Comparison of ENCODE assay signal across 17 mouse cellular contexts in genomic region chr12:80209914-80210313, GRCm38 (mm10). TPM values are rescaled to one million over a fixed set of nuclear protein-coding genes. Genes with fewer than 3 reads are reported as not detected.
DNase-seq lines count a peak whose midpoint lies in the region; ATAC-seq and TF ChIP-seq lines count a peak whose summit lies in the region.
"Had no signal": no experiment of that assay in that cellular context is flagged by ENCODE, and none has a peak within 500 bp of the region (broad histone marks: within the 10 kb centered on the region; RNA-seq: fewer than 3 reads in every experiment).

No protein-coding gene starts in this region.

- no peak for DNase-seq in kidney, postnatal 0 days (ENCODE audit: low spot score)
- no peak for DNase-seq in kidney, postnatal 14 days
- DNase-seq in ES-CJ7 (ENCODE audit: low read depth, low spot score) = peak; percentile 64
- DNase-seq in R1 (ENCODE audit: low read depth, low spot score) = peak; percentile 77
- no peak for DNase-seq in right cerebral cortex, postnatal 14 days
- no peak for DNase-seq in layer of hippocampus, adult 2 months (ENCODE audit: low spot score in 2 of 2)
- DNase-seq: cerebellum, adult 8-10 months; left cerebral cortex, postnatal 4 days; retina, postnatal 1 day had no signal

- no peaks in the 10 kb centered on the region for H3K27me3 ChIP-seq in kidney, postnatal 0 days (ENCODE audit: insufficient read depth, low read length)
- H3K27me3 ChIP-seq in stomach, embryonic 15.5 days (replicated peaks) = no peaks in the 10 kb centered on the region
- H3K27me3 ChIP-seq: embryonic facial prominence, embryonic 12.5 days; forebrain, embryonic 15.5 days; midbrain, embryonic 13.5 days; Patski had no signal

- no peak for TF ChIP-seq CTCF in kidney, postnatal 0 days (IDR thresholded peaks at IDR 0.05; ENCODE audit: low read depth)
- no peak for TF ChIP-seq CTCF in layer of hippocampus, adult 2 months (conservative IDR thresholded peaks at IDR 0.05)

- 77% methylated on average over 4 of the region's 4 CpGs for WGBS in kidney, postnatal 0 days
- WGBS in stomach, embryonic 15.5 days = 69% methylated on average over 4 of the region's 4 CpGs

- peaks cover 11% of the 10 kb centered on the region for H3K36me3 ChIP-seq in kidney, postnatal 0 days (ENCODE audit: insufficient read depth, low read length)
- H3K36me3 ChIP-seq in stomach, embryonic 15.5 days = peaks cover 3% of the 10 kb centered on the region; the same call in 1 of the 2 replicates
- H3K36me3 ChIP-seq: forebrain, embryonic 15.5 days had no signal

- no peak overlapping the region for H3K4me3 ChIP-seq in kidney, postnatal 0 days (replicated peaks; ENCODE audit: low read depth, low read length)
- no peak overlapping the region for H3K4me3 ChIP-seq in stomach, embryonic 15.5 days (replicated peaks)
- no peak overlapping the region for H3K4me3 ChIP-seq in layer of hippocampus, adult 2 months
- H3K4me3 ChIP-seq: embryonic facial prominence, embryonic 12.5 days; forebrain, embryonic 15.5 days; hindbrain, embryonic 10.5 days; midbrain, embryonic 13.5 days had no signal

- H3K27ac ChIP-seq in kidney, postnatal 0 days = 0 out of 2 replicates have a peak overlapping the region, but pooled peaks have one; percentile 4
- H3K27ac ChIP-seq in stomach, embryonic 15.5 days = peak overlapping the region; percentile 60
- H3K27ac ChIP-seq in layer of hippocampus, adult 2 months = no peak overlapping the region
- H3K27ac ChIP-seq: forebrain, embryonic 15.5 days; hindbrain, embryonic 10.5 days; macrophage; midbrain, embryonic 13.5 days had no signal

- peaks cover 41% of the 10 kb centered on the region for H3K4me1 ChIP-seq in kidney, postnatal 0 days (replicated peaks; ENCODE audit: insufficient read depth, low read length)
- H3K4me1 ChIP-seq in stomach, embryonic 15.5 days = peaks cover 39% of the 10 kb centered on the region
- H3K4me1 ChIP-seq: forebrain, embryonic 15.5 days had no signal

- H3K9me3 ChIP-seq in kidney, postnatal 0 days (replicated peaks; ENCODE audit: low read length) = no peaks in the 10 kb centered on the region
- H3K9me3 ChIP-seq in stomach, embryonic 15.5 days = no peaks in the 10 kb centered on the region
- H3K9me3 ChIP-seq: embryonic facial prominence, embryonic 12.5 days; forebrain, embryonic 15.5 days; hindbrain, embryonic 10.5 days; midbrain, embryonic 13.5 days had no signal

- H3K4me2 ChIP-seq in kidney, postnatal 0 days (ENCODE audit: low read length) = no peak overlapping the region
- no peak overlapping the region for H3K4me2 ChIP-seq in stomach, embryonic 15.5 days
- H3K4me2 ChIP-seq: embryonic facial prominence, embryonic 12.5 days; forebrain, embryonic 15.5 days; liver, embryonic 11.5 days; midbrain, embryonic 13.5 days had no signal

- no peak for ATAC-seq in kidney, postnatal 0 days (replicated peaks; ENCODE audit: low FRiP score, low read depth)
- ATAC-seq in stomach, embryonic 15.5 days (ENCODE audit: insufficient read depth, low FRiP score, low read depth) = no peak
- ATAC-seq: forebrain, embryonic 15.5 days; midbrain, embryonic 13.5 days; Patski had no signal

- H3K9ac ChIP-seq in kidney, postnatal 0 days (ENCODE audit: low read depth, low read length) = no peak overlapping the region
- H3K9ac ChIP-seq in stomach, embryonic 15.5 days = no peak overlapping the region
- H3K9ac ChIP-seq: embryonic facial prominence, embryonic 12.5 days; forebrain, embryonic 15.5 days; midbrain, embryonic 13.5 days had no signal

RNA-seq across cellular contexts. Expression of gene Actn1, which starts 50.3 kb away (rescaled TPM):
- 32.5 and 37.1 TPM in 2 replicates for polyA plus RNA-seq in kidney, postnatal 0 days (2015; fragmentation: Nextera tagmentation; extraction: Ambion mirVana)
- 61.2 and 65.0 TPM in 2 replicates for polyA plus RNA-seq in stomach, embryonic 15.5 days (2015; fragmentation: Nextera tagmentation; extraction: Ambion mirVana)
- total RNA-seq in layer of hippocampus, adult 2 months (2021) = 100 to 1,000 TPM in 1 of 2 experiments, 10 to 100 TPM in 1; 91.0 to 103 TPM

Comparison
In these comparisons a context has a peak if more than half of its experiments do, and no peak if none do; other contexts are left out.
1. DNase-seq: peak in ES-CJ7 (single experiment) and R1 (single experiment); none in kidney, postnatal 0 days (single experiment), kidney, postnatal 14 days (single experiment), right cerebral cortex, postnatal 14 days (single experiment) and layer of hippocampus, adult 2 months (0 of 2).